Mouse (Mus musculus) spleen, postnatal 36 days (tissue): ENCODE measurements around the gene Olfr802.

ENCODE experiments used
- DNase-seq, 2 experiments: peaks; one replicate each; pipeline ENCODE4 v3.0.0; 2022; ENCODE audit warnings: low spot score in 2 of 2, mixed read lengths in 1 of 2

The Olfr802 gene

GRCm38 (mm10) chr10:129688069-129688468 lies at the start of gene Olfr802:
TSS of gene Olfr802 (minus strand) at chr10:129688169.
- no peak for DNase-seq

- no peak for DNase-seq
These were observed 41.3 kb upstream of the Olfr802 start, which contains the start of gene Olfr805 for GRCm38 (mm10) chr10:129729275-129729674. TSS of gene Olfr805 (minus strand) at chr10:129729375.

- DNase-seq = no peak
These were observed 14.9 kb upstream of the Olfr802 start, which contains the start of gene Olfr804 for GRCm38 (mm10) chr10:129702910-129703309. TSS of gene Olfr804 (plus strand) at chr10:129703210.

- DNase-seq = no peak
These were observed 6.2 kb upstream of the Olfr802 start, which contains the start of gene Olfr803 for GRCm38 (mm10) chr10:129694186-129694585. TSS of gene Olfr803 (minus strand) at chr10:129694286.

GRCm38 (mm10) chr10:129673765-129674164 lies 14.2 kb downstream of the Olfr802 start, which contains the start of gene Olfr801:
TSS of gene Olfr801 (minus strand) at chr10:129673865.
- DNase-seq = no peak

- DNase-seq = no peak
These were observed 30.6 kb downstream of the Olfr802 start, which contains the start of gene Olfr800 for GRCm38 (mm10) chr10:129657394-129657793. TSS of gene Olfr800 (plus strand) at chr10:129657694.

- no peak for DNase-seq
These were observed 36.2 kb downstream of the Olfr802 start for GRCm38 (mm10) chr10:129651763-129652162.

GRCm38 (mm10) chr10:129637184-129637583 lies 50.8 kb downstream of the Olfr802 start, which contains the start of gene Olfr799:
TSS of gene Olfr799 (plus strand) at chr10:129637484.
- DNase-seq = no peak

- DNase-seq = no peak
These were observed 60.1 kb downstream of the Olfr802 start, which contains the start of gene Olfr798 for GRCm38 (mm10) chr10:129627834-129628233. TSS of gene Olfr798 (minus strand) at chr10:129627934.
